Mouse (Mus musculus) lung, embryonic 14.5 days (tissue): ENCODE measurements around the gene Bckdk. TPM values are rescaled to one million over a fixed set of nuclear protein-coding genes. Genes with fewer than 3 reads are reported as not detected.

Experiments
- ATAC-seq: fragments of 200-750 bp; cut with Nextera tagmentation; 2 replicates; pipeline ENCODE4 v1.8.0; 2017; ENCODE audit warnings: mild to moderate bottlenecking, moderate TSS enrichment, moderate library complexity; ENCODE audit not compliant: insufficient read depth
- DNase-seq: peaks from one replicate; pipeline ENCODE4 v3.0.0-alpha.2; 2015
- H3K27ac ChIP-seq: fragments of 300-500 bp; sonication (generic); 2 replicates; pipeline ENCODE4 v1.5.1; 2014; ENCODE audit warnings: low read depth, mild to moderate bottlenecking, moderate library complexity
- H3K27me3 ChIP-seq: fragments of 300-500 bp; sonication (generic); 2 replicates; pipeline ENCODE4 v1.6.1; 2014; ENCODE audit warnings: low read length, control low read depth; ENCODE audit not compliant: insufficient read depth
- H3K36me3 ChIP-seq: fragments of 300-500 bp; sonication (generic); 2 replicates; pipeline ENCODE4 v1.6.1; 2014; ENCODE audit warnings: control low read depth; ENCODE audit not compliant: insufficient read depth
- H3K4me1 ChIP-seq: fragments of 300-500 bp; sonication (generic); 2 replicates; pipeline ENCODE4 v1.6.1; 2014; ENCODE audit warnings: antibody characterized with exemption, control low read depth; ENCODE audit not compliant: insufficient read depth
- H3K4me2 ChIP-seq: fragments of 300-500 bp; sonication (generic); 2 replicates; pipeline ENCODE4 v1.6.1; 2014; ENCODE audit warnings: mild to moderate bottlenecking
- H3K4me3 ChIP-seq: fragments of 300-500 bp; sonication (generic); 2 replicates; pipeline ENCODE4 v1.5.1; 2014; ENCODE audit warnings: low read depth, low read length
- H3K9ac ChIP-seq: fragments of 300-500 bp; sonication (generic); 2 replicates; pipeline ENCODE4 v1.6.1; 2014
- H3K9me3 ChIP-seq: fragments of 300-500 bp; sonication (generic); 2 replicates; pipeline ENCODE4 v1.6.1; 2016; ENCODE audit warnings: low read depth, low read length, control low read depth
- CTCF ChIP-seq: IDR thresholded peaks from 2 replicates; pipeline ENCODE4 v1.5.1; 2016; ENCODE audit warnings: antibody characterized with exemption, low read depth
- WGBS: fragments of 180-500 bp; shearing (Covaris S2); extraction: QIAGEN DNeasy Blood & Tissue Kit; methylation state at CpG from one replicate; pipeline ENCODE4 v1.1.7; 2014; 5-methylcytosine and 5-hydroxymethylcytosine counted together
- polyA plus RNA-seq: library from polyadenylated mRNA; unstranded; fragments of >200 nt; fragmentation: Nextera tagmentation; extraction: Ambion mirVana; gene quantifications from 2 replicates; pipeline ENCODE4 v1.2.1, GENCODE M21; 2014

Bckdk gene
- polyA plus RNA-seq, 1 experiment from 2014 or later, result 152 TPM

GRCm38 (mm10) chr7:127952864-127953581 lies 49.1 kb downstream of the Bckdk start:
- WGBS, result 33% methylated on average over 13 of the region's 13 CpGs
- DNase-seq (no peak), ATAC-seq (no peak)
- H3K4me3 ChIP-seq, result no peak overlapping the region
- H3K36me3 ChIP-seq, result no peaks in the 10 kb centered on the region
- H3K4me1 ChIP-seq, result no peaks in the 10 kb centered on the region
- no peak overlapping the region for H3K9ac ChIP-seq
- no peak for TF ChIP-seq CTCF
- no peak overlapping the region for H3K4me2 ChIP-seq
- H3K27ac ChIP-seq, result no peak overlapping the region
- H3K9me3 ChIP-seq, result no peaks in the 10 kb centered on the region
- no peaks in the 10 kb centered on the region for H3K27me3 ChIP-seq

DNA sequence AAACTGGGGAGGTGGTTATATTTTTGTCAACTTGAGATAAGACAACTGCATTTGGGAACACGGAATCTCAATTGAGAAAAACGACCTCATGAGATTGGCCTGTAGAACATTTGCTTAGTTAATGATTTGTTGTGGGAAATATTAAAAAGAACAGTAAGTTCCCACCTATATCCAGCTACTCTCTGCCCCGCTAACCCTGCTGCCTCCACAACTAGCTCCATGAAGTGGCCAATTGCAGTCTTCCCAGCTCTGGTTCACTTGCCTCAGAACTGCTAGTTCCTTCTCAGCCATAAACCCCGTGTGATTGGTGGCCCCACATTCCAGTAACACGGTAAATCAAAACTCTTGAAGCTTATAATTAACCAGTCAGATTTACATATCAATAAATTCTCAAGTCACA lies 55.5 kb downstream of the Bckdk start:
- no peaks in the 10 kb centered on the region for H3K36me3 ChIP-seq
- WGBS, result 48% methylated on average over 5 of the region's 5 CpGs
- no peaks in the 10 kb centered on the region for H3K27me3 ChIP-seq
- ATAC-seq (no peak), DNase-seq (no peak)
- no peak overlapping the region for H3K4me3 ChIP-seq
- no peak overlapping the region for H3K27ac ChIP-seq
- H3K4me2 ChIP-seq, result no peak overlapping the region
- H3K9ac ChIP-seq, result no peak overlapping the region
- TF ChIP-seq CTCF, result no peak
- H3K4me1 ChIP-seq, result no peaks in the 10 kb centered on the region
- no peaks in the 10 kb centered on the region for H3K9me3 ChIP-seq

Other genes with a start within 250 kb of the Bckdk start
- gene Bcl7c, start 195.1 kb upstream of the Bckdk start, polyA plus RNA-seq, result 58.8 and 65.1 TPM in 2 replicates
- 11.7 and 15.6 TPM in 2 replicates for gene Ctf1, start 191.3 kb upstream of the Bckdk start, polyA plus RNA-seq
- 0.38 TPM in 1 of 2 replicates, not detected in the other for gene Ctf2, start 171.9 kb upstream of the Bckdk start, polyA plus RNA-seq
- gene Fbxl19, start 159.5 kb upstream of the Bckdk start, polyA plus RNA-seq, result 5.3 and 5.6 TPM in 2 replicates
- gene Orai3, start 134.3 kb upstream of the Bckdk start, polyA plus RNA-seq, result 19.2 and 21.8 TPM in 2 replicates
- 27.2 and 30.1 TPM in 2 replicates for gene Setd1a, start 127.4 kb upstream of the Bckdk start, polyA plus RNA-seq
- gene Gm49388, start 118.5 kb upstream of the Bckdk start, polyA plus RNA-seq, result 0.43 TPM in 1 of 2 replicates, not detected in the other
- gene Hsd3b7, start 103.5 kb upstream of the Bckdk start, polyA plus RNA-seq, result 13.6 and 18.3 TPM in 2 replicates
- 19.7 and 21.8 TPM in 2 replicates for gene Stx4a, start 79.8 kb upstream of the Bckdk start, polyA plus RNA-seq
- 2.0 and 2.8 TPM in 2 replicates for gene Stx1b, start 79.5 kb upstream of the Bckdk start, polyA plus RNA-seq
- gene Zfp646, start 27.9 kb upstream of the Bckdk start, polyA plus RNA-seq, result 16.7 and 17.4 TPM in 2 replicates
- 16.6 and 19.4 TPM in 2 replicates for gene Zfp668, start 27.3 kb upstream of the Bckdk start, polyA plus RNA-seq
- 0.65 and 0.95 TPM in 2 replicates for gene Prss53, start 13.1 kb upstream of the Bckdk start, polyA plus RNA-seq
- not detected in 2 replicates for gene Gm21974, start 8.6 kb upstream of the Bckdk start, polyA plus RNA-seq
- 127 and 129 TPM in 2 replicates for gene Vkorc1, start 8.5 kb upstream of the Bckdk start, polyA plus RNA-seq
- gene Kat8, start 8.4 kb downstream of the Bckdk start, polyA plus RNA-seq, result 39.5 and 42.8 TPM in 2 replicates
- gene Prss8, start 26.0 kb downstream of the Bckdk start, polyA plus RNA-seq, result 48.8 and 51.7 TPM in 2 replicates
- 9.2 and 9.7 TPM in 2 replicates for gene Prss36, start 42.6 kb downstream of the Bckdk start, polyA plus RNA-seq
- 54.6 and 57.9 TPM in 2 replicates for gene Fus, start 63.4 kb downstream of the Bckdk start, polyA plus RNA-seq
- gene Pycard, start 89.8 kb downstream of the Bckdk start, polyA plus RNA-seq, result 22.1 and 26.8 TPM in 2 replicates
- not detected in 2 replicates for gene Trim72, start 99.9 kb downstream of the Bckdk start, polyA plus RNA-seq
- gene Itgam, start 158.6 kb downstream of the Bckdk start, polyA plus RNA-seq, result 0.74 and 1.4 TPM in 2 replicates
- gene Gm49368, start 158.6 kb downstream of the Bckdk start, polyA plus RNA-seq, result not detected in 2 replicates
- gene Itgax, start 225.5 kb downstream of the Bckdk start, polyA plus RNA-seq, result 0.11 and 0.12 TPM in 2 replicates